Mouse (Mus musculus): ENCODE results near the gene Immp1l. TPM values are rescaled to one million over a fixed set of nuclear protein-coding genes. Genes with fewer than 3 reads are reported as not detected.

The Immp1l gene
- polyA plus RNA-seq (2015; fragmentation: Nextera tagmentation; extraction: Ambion mirVana): 64.4 and 68.9 TPM in 2 replicates

- H3K27ac ChIP-seq (ENCODE audit: low read depth): peak within 1 kb of the TSS; percentile 66
These were observed at the start of gene Immp1l, which contains the start of gene Elp4 for GRCm38 (mm10) chr2:105903896-105904756. Gene Immp1l (plus strand): TSS chr2:105904638. Gene Elp4 (minus strand): TSS chr2:105904564.

GRCm38 (mm10) chr2:105854740-105855139 is 49.7 kb upstream of the Immp1l start:
- no peaks in the 10 kb centered on the region for H3K9me3 ChIP-seq (ENCODE audit: low read length)
- H3K4me2 ChIP-seq (ENCODE audit: low read depth, low read length): no peak overlapping the region
- no peak overlapping the region for H3K4me3 ChIP-seq (ENCODE audit: low read depth, low read length)
- no peak overlapping the region for H3K9ac ChIP-seq (replicated peaks)
- H3K27ac ChIP-seq (ENCODE audit: low read depth): no peak overlapping the region
- ATAC-seq (no peak), DNase-seq (no peak)
- 70% methylated on average over 2 of the region's 2 CpGs for whole genome bisulfite sequencing (ENCODE audit: insufficient replicate concordance)
- TF ChIP-seq CTCF (IDR thresholded peaks at IDR 0.05; ENCODE audit: low read depth) (no peak), EP300 (IDR thresholded peaks at IDR 0.05; ENCODE audit: low read depth) (no peak)
- no peaks in the 10 kb centered on the region for H3K4me1 ChIP-seq (ENCODE audit: insufficient read depth)
- no peaks in the 10 kb centered on the region for H3K36me3 ChIP-seq (replicated peaks; ENCODE audit: insufficient read depth, low read length)
- no peaks in the 10 kb centered on the region for H3K27me3 ChIP-seq (ENCODE audit: insufficient read depth, low read length)

More at GRCm38 (mm10) chr2:105903896-105904756, at the start of gene Immp1l, which contains the start of gene Elp4:
- DNase-seq (peak; percentile 95), ATAC-seq (peak; percentile 99)
- under 1% methylated on average over 39 of the region's 39 CpGs for WGBS (ENCODE audit: insufficient replicate concordance)
- H3K4me3 ChIP-seq (ENCODE audit: low read depth, low read length): peak within 1 kb of the TSS; percentile 74
- H3K9me3 ChIP-seq (ENCODE audit: low read length): no peaks in the 10 kb centered on the region
- H3K27me3 ChIP-seq (ENCODE audit: insufficient read depth, low read length): no peaks in the 10 kb centered on the region
- H3K4me2 ChIP-seq (ENCODE audit: low read depth, low read length): peak within 1 kb of the TSS; percentile 89
- peak within 1 kb of the TSS; percentile 77 for H3K9ac ChIP-seq (replicated peaks)
- TF ChIP-seq CTCF (IDR thresholded peaks at IDR 0.05; ENCODE audit: low read depth): no peak
- peak; percentile 36; the same call in 1 of the 2 replicates for TF ChIP-seq EP300 (IDR thresholded peaks at IDR 0.05; ENCODE audit: low read depth)
- H3K4me1 ChIP-seq (ENCODE audit: insufficient read depth): peaks cover 9% of the 10 kb centered on the region
- H3K36me3 ChIP-seq (replicated peaks; ENCODE audit: insufficient read depth, low read length): 0 out of 2 replicates have a peak, but pooled peaks cover 2% of the 10 kb centered on the region

- TF ChIP-seq CTCF (IDR thresholded peaks at IDR 0.05; ENCODE audit: low read depth): no peak
- no peak for TF ChIP-seq EP300 (IDR thresholded peaks at IDR 0.05; ENCODE audit: low read depth)
- 57% methylated on average over 1 of the region's 1 CpGs for WGBS (ENCODE audit: insufficient replicate concordance)
These were observed 31.0 kb upstream of the Immp1l start for GRCm38 (mm10) chr2:105873403-105873802.

GRCm38 (mm10) chr2:105890816-105891215 is 13.6 kb upstream of the Immp1l start:
- ATAC-seq (no peak), DNase-seq (no peak)
- H3K9ac ChIP-seq (replicated peaks): no peak overlapping the region
- no peak overlapping the region for H3K4me2 ChIP-seq (ENCODE audit: low read depth, low read length)
- no peaks in the 10 kb centered on the region for H3K4me1 ChIP-seq (ENCODE audit: insufficient read depth)
- H3K4me3 ChIP-seq (ENCODE audit: low read depth, low read length): no peak overlapping the region
- no peak for TF ChIP-seq CTCF (IDR thresholded peaks at IDR 0.05; ENCODE audit: low read depth)
- TF ChIP-seq EP300 (IDR thresholded peaks at IDR 0.05; ENCODE audit: low read depth): no peak
- H3K27me3 ChIP-seq (ENCODE audit: insufficient read depth, low read length): no peaks in the 10 kb centered on the region
- H3K9me3 ChIP-seq (ENCODE audit: low read length): no peaks in the 10 kb centered on the region
- H3K27ac ChIP-seq (ENCODE audit: low read depth): no peak overlapping the region
- H3K36me3 ChIP-seq (replicated peaks; ENCODE audit: insufficient read depth, low read length): 0 out of 2 replicates have a peak, but pooled peaks cover 2% of the 10 kb centered on the region

More at GRCm38 (mm10) chr2:105873403-105873802, 31.0 kb upstream of the Immp1l start:
- H3K9me3 ChIP-seq (ENCODE audit: low read length): no peaks in the 10 kb centered on the region
- no peaks in the 10 kb centered on the region for H3K4me1 ChIP-seq (ENCODE audit: insufficient read depth)
- no peaks in the 10 kb centered on the region for H3K36me3 ChIP-seq (replicated peaks; ENCODE audit: insufficient read depth, low read length)
- H3K27me3 ChIP-seq (ENCODE audit: insufficient read depth, low read length): no peaks in the 10 kb centered on the region
- H3K4me2 ChIP-seq (ENCODE audit: low read depth, low read length): no peak overlapping the region
- no peak for ATAC-seq
- DNase-seq: no peak
- no peak overlapping the region for H3K9ac ChIP-seq (replicated peaks)
- no peak overlapping the region for H3K4me3 ChIP-seq (ENCODE audit: low read depth, low read length)
- no peak overlapping the region for H3K27ac ChIP-seq (ENCODE audit: low read depth)

- peak overlapping the region; percentile 18; the same call in 1 of the 2 replicates for H3K27ac ChIP-seq (ENCODE audit: low read depth)
- 0 out of 2 replicates have a peak, but pooled peaks cover 2% of the 10 kb centered on the region for H3K36me3 ChIP-seq (replicated peaks; ENCODE audit: insufficient read depth, low read length)
- DNase-seq (no peak), ATAC-seq (peak; percentile 49)
- TF ChIP-seq CTCF (IDR thresholded peaks at IDR 0.05; ENCODE audit: low read depth) (no peak), EP300 (IDR thresholded peaks at IDR 0.05; ENCODE audit: low read depth) (no peak)
- peak overlapping the region; percentile 72 for H3K9ac ChIP-seq (replicated peaks)
- WGBS (ENCODE audit: insufficient replicate concordance): under 1% methylated on average over 12 of the region's 12 CpGs
- no peaks in the 10 kb centered on the region for H3K27me3 ChIP-seq (ENCODE audit: insufficient read depth, low read length)
- H3K4me1 ChIP-seq (ENCODE audit: insufficient read depth): peaks cover 9% of the 10 kb centered on the region
- H3K4me2 ChIP-seq (ENCODE audit: low read depth, low read length): peak overlapping the region; percentile 89
- H3K4me3 ChIP-seq (ENCODE audit: low read depth, low read length): peak overlapping the region; percentile 74
- H3K9me3 ChIP-seq (ENCODE audit: low read length): no peaks in the 10 kb centered on the region
These were observed 314 bp downstream of the Immp1l start for GRCm38 (mm10) chr2:105904757-105905146.

- WGBS (ENCODE audit: insufficient replicate concordance): 80% methylated on average over 5 of the region's 5 CpGs
- TF ChIP-seq CTCF (IDR thresholded peaks at IDR 0.05; ENCODE audit: low read depth) (peak; percentile 42), EP300 (IDR thresholded peaks at IDR 0.05; ENCODE audit: low read depth) (no peak)
- no peak for ATAC-seq
- Histone ChIP-seq H3K27ac (ENCODE audit: low read depth) (no peak overlapping the region), H3K9me3 (ENCODE audit: low read length) (no peaks in the 10 kb centered on the region), H3K9ac (replicated peaks) (no peak overlapping the region), H3K4me3 (ENCODE audit: low read depth, low read length) (no peak overlapping the region), H3K4me1 (ENCODE audit: insufficient read depth) (peaks cover 9% of the 10 kb centered on the region), H3K36me3 (replicated peaks; ENCODE audit: insufficient read depth, low read length) (peaks cover 2% of the 10 kb centered on the region; the same call in 1 of the 2 replicates), H3K4me2 (ENCODE audit: low read depth, low read length) (no peak overlapping the region), H3K27me3 (ENCODE audit: insufficient read depth, low read length) (no peaks in the 10 kb centered on the region)
- DNase-seq: no peak
These were observed 3.9 kb downstream of the Immp1l start for GRCm38 (mm10) chr2:105908351-105908750.
